Mouse (Mus musculus) liver, adult (tissue): Measurements from ENCODE around the gene Gm17727.

Source experiments
- GATA4 ChIP-seq: IDR thresholded peaks from 2 replicates; pipeline ENCODE4 v1.6.1; 2014; ENCODE audit warnings: mild to moderate bottlenecking, low read length; ENCODE audit not compliant: insufficient replicate concordance

Gm17727 gene

GRCm38 (mm10) chr9:35778009-35778408 lies at the start of gene Gm17727:
Gene Gm17727, minus strand, starts transcription at chr9:35778109.
- TF ChIP-seq GATA4, result no peak

DNA sequence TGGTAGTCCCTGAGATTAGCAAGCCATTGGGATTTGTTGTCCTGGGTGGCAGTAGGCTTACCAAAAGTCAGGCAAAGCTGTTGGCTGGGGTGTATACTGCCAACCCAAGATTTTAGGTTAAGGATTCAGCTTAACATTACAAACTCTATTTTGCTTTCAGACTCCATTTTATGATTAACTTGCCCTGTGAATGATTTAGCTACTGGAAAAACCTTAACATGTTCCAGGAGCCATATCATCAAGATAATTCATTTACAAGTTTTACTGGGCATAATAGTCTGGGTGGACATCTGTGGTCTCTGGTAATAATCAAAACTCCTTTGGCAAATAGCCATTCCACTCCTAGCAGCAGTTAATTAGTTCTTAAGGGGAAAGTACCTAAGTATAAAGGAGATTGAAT lies 20.2 kb upstream of the Gm17727 start:
- no peak for TF ChIP-seq GATA4

DNA sequence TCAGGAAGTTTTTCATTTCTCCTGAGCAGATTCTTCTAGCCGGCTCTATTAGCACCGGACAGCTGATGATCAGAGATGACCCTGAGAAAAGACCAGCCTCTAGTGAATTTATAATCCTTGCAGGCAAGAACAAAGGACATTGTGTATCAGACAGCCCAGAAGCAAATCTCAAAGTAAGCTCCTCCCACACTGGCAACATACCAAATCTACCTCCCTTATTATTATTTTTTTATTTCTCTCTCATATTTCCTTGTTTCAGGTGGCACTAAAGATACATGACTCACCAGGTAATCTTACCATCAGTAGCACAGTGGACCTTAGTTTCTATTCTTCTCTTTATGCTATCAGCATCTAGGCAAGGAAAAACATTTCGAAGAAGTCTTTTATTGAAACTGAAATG lies 12.1 kb upstream of the Gm17727 start, which contains the start of the genes Gm27235 and D730048I06Rik:
Gene Gm27235, minus strand, starts transcription at position 101 of the 400 bp plus-strand sequence.
Gene D730048I06Rik, minus strand, starts transcription at position 112 of the 400 bp plus-strand sequence.
- no peak for TF ChIP-seq GATA4

DNA sequence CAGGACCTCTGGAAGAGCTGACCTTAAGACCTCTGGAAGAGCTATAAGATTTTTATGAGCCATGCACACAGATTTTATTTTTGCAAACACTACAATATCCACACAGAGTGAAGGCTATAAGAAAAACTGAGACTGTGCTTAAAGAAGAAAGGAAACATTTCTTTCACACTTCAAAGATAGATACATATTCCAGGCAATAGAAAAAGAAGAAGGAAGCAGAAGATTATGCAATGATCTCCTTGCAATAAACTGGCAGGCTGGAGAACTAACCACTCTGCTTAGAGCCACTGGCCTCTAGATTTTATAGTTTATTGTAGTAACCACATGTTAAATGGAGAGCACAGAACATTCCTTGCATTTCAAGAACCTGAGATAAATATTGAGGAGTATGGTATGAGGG lies 21.1 kb downstream of the Gm17727 start:
- TF ChIP-seq GATA4, result no peak

DNA sequence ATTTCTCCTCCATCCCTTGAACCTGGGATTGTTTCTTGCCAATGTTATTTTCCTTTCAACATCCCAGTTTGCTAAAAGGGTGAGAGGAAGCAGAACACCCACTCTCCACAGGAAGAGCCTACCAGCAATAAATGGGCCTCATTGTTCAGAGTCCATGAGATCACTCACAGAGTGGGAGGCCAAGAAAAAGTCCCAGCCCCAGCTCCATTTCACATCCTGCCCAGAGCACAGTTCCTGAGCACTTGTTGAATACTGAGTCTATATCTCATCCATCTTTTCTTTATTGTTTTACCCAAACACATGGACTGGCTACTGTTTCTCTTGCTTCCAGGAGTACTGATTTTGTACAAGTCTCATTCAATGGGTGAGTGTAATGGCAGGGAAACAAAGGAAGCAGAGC lies 37.2 kb downstream of the Gm17727 start, which contains the start of gene Gm17677:
Gene Gm17677, plus strand, starts transcription at position 301 of the 400 bp plus-strand sequence.
- no peak for TF ChIP-seq GATA4
